Mouse (Mus musculus) 3134 (cell line): ENCODE results near the gene Atrn.
A peak's percentile ranks its signal among the peaks of the same experiment; 100 is the strongest.
"Not testable (repeated sequence)": the region's sequence is repeated elsewhere in the genome, so short reads cannot be mapped to it uniquely, and the experiment has no call there.

Source experiments
- DNase-seq: peaks from one replicate; pipeline ENCODE4 v3.0.0-alpha.2; 2011; ENCODE audit warnings: low spot score; ENCODE audit not compliant: insufficient read length; ENCODE audit errors: extremely low read depth

Atrn gene

GRCm38 (mm10) chr2:130950548-130950947 lies 44.3 kb downstream of the Atrn start:
- peak; percentile 14 for DNase-seq

- no peak for DNase-seq
Observed at GRCm38 (mm10) chr2:130958906-130959305, 52.6 kb downstream of the Atrn start.

GRCm38 (mm10) chr2:130961851-130962250 lies 55.6 kb downstream of the Atrn start:
- peak; percentile 6 for DNase-seq

DNA sequence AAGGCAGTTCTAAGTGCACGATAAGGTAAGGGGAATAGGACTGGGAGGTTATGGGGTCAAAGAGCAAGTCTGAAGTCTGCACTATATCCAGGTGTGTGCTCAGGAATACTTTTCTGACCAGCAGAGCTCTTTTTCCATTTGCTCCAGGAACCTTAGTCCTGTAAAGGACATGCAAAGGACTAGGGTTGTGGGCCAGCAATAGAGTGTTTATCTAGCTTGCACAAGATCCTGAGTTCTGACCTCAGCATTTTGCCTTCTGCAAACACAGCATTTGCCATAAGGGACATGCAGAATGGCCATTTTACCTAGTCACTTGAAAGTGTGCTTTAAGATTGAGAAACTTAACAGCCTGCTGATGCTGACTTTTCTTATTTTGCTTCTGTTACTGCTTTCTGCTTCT lies 58.7 kb downstream of the Atrn start:
- DNase-seq = no peak

- no peak for DNase-seq
Observed at GRCm38 (mm10) chr2:130971030-130971429, 64.7 kb downstream of the Atrn start.

GRCm38 (mm10) chr2:130972386-130972785 lies 66.1 kb downstream of the Atrn start:
- DNase-seq = no peak

- DNase-seq = no peak
Observed at GRCm38 (mm10) chr2:130974928-130975327, 68.6 kb downstream of the Atrn start.

GRCm38 (mm10) chr2:130977589-130977988 lies 71.3 kb downstream of the Atrn start:
- no peak for DNase-seq

DNA sequence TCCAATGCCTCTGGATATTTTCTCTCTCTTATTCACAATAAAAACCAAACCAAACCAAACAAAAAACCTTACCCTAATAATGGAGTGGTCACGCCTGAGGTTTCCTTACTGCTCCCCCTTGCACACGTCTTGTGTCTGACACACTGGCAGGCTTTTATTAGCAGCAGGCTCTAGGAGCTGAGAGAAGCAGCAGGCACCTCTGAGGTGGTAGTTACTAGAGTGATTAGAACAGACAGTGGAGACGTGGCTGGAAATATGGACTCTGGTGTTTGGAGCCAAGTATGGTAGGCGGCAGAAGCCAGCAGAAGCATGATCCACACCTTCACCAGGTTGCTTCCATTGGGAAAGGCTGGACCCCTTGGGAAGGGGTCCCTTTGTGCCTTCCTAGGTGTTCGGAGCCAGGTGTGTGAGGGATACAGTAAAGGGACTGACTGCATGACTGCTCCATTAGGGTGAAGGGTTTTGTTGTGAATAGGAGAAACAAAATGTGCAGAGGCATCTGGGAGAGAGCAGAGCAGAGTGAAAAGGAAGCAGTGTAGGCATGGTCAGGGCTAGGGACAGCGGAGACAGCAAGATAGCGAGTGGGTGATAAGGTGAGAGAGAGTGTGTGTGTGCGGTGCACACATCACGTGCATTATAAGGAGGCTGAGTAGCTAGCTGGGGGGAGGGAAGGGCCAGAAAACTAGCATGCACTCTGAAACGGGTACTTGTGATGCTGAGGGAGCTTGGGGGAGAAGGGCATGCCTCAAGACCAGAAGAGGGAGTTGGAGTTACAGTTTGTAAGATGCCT lies 72.0 kb downstream of the Atrn start:
- no peak for DNase-seq

DNA sequence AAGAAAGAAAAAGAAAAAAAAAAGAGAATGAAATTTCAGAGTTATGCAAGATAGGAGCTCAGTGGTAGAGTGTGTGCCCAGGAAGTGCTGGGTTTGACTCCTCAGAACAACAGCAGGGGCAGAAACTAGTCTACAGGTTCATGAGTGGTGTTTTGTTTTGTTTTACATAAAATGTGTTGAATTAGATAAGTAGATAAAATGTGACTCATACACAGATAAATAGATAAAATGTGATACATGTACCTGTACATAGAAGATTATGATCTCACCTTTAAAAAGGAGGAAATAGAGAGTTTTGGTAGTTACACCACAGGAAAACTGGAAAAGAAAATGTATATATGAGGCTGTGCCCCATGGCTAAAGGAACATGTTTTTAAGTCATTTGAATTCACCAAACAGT lies 72.8 kb downstream of the Atrn start:
- no peak for DNase-seq

GRCm38 (mm10) chr2:130992818-130993217 lies 86.5 kb downstream of the Atrn start:
- no peak for DNase-seq

DNA sequence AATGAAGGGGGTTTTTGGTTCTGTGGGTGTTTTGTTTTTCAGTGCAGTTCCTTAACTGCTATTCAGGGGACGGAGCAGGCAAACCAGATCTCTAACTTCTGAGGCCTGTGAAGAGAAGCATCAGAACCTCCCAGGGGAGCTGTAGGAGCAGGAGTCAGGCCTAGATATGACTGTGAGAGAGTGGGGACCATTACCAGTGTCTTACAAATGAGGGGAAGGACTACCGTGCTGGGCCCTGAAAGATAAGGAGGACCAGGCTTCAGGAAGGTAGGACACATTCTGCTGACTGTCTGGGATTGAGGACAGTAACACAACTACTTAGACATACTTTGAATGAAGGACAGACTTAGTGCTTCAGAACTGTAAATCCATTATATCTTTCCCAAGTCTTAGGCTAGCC lies 102.8 kb downstream of the Atrn start:
- DNase-seq = no peak

- DNase-seq = no peak
Observed at GRCm38 (mm10) chr2:131010566-131010965, 104.3 kb downstream of the Atrn start.

DNA sequence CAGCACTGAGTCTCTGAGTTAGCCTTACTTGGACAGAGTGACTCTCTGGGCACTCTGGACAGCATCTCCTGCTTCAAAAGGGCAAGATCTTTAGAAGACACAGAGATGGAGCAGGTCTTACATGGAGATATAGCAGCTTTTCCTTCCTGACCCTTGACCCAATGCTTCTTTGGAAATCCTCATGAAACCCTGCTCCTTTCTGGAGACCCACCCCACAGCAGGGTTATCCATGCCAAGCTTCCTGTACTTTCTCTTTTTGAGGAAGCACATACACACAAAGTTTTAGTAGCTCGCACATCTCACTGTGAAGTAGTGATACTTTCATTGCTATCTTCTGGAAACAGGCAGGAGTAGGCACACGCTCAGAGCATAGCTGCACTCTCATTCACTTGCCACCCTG lies 118.9 kb downstream of the Atrn start:
- no peak for DNase-seq

GRCm38 (mm10) chr2:131026941-131027340 lies 120.6 kb downstream of the Atrn start:
- DNase-seq = no peak

GRCm38 (mm10) chr2:131029065-131029935 lies 123.0 kb downstream of the Atrn start:
- peak; percentile 77 for DNase-seq

- no peak for DNase-seq
Observed at GRCm38 (mm10) chr2:131030561-131030960, 124.3 kb downstream of the Atrn start.

GRCm38 (mm10) chr2:131030998-131031397 lies 124.7 kb downstream of the Atrn start:
- no peak for DNase-seq

GRCm38 (mm10) chr2:131031406-131031805 lies 125.1 kb downstream of the Atrn start:
- DNase-seq = not testable (repeated sequence)

DNA sequence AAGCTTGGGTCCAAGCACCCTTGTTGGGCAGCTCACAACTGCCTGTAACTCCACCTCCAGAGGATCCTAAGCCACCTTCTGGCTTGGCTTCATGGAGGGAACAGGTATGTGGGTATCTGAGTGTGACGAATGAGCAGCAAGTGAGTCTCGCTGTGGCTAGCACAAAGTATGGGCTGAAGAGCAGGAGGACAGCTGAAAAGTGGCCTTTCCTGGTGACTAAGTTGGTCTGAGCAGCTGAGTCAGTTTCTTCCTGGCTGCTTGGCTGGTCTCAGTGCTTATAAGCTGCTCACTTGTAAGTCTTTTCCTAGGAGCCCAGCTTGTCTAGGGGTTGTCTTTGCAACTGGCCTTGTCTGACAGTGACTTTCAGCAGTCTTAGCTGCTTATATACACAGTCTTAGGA lies 130.0 kb downstream of the Atrn start:
- peak; percentile 46 for DNase-seq

GRCm38 (mm10) chr2:131036757-131037156 lies 130.5 kb downstream of the Atrn start:
- no peak for DNase-seq
